Mouse (Mus musculus): ENCODE results near the gene Glp2r. TPM values are rescaled to one million over a fixed set of nuclear protein-coding genes. Genes with fewer than 3 reads are reported as not detected.

Glp2r gene
- polyA plus RNA-seq, 1 experiment from 2014 or later, result not detected

DNA sequence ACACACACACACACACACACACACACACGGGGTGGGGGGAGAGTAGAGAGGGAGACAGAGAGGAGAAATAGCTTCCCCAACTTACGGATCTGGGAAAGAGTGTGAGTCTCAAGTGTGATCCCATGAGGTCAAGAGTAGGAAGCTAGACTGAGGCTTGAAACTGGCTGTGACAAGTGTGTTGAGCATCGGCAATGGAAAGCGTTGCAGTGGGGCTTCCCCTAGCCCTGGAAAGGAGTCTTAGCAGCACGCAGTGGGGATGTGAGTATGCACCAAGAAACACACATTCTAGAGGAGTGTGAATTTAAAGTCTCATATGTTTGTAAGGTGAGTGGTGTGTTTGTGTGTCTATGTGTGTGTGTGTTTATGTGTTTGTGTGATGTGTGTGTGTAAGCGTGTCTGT, 130.7 kb downstream of the Glp2r start:
- DNase-seq (ENCODE audit: low spot score), result no peak
- no peaks in the 10 kb centered on the region for H3K4me1 ChIP-seq (replicated peaks; ENCODE audit: control insufficient read depth, insufficient read depth, low read length)
- no peaks in the 10 kb centered on the region for H3K27me3 ChIP-seq (ENCODE audit: control insufficient read depth, insufficient read depth, low read length)
- H3K4me3 ChIP-seq (ENCODE audit: low read depth, low read length), result no peak overlapping the region
- H3K9me3 ChIP-seq (ENCODE audit: control insufficient read depth, low read length), result no peaks in the 10 kb centered on the region
- no peaks in the 10 kb centered on the region for H3K36me3 ChIP-seq (ENCODE audit: control insufficient read depth, insufficient read depth, low read length)
- no peak overlapping the region for H3K4me2 ChIP-seq (ENCODE audit: low read depth, low read length, severe bottlenecking)
- 96% methylated on average over 6 of the region's 6 CpGs for WGBS
- no peak overlapping the region for H3K27ac ChIP-seq (ENCODE audit: low read depth, low read length)
- no peak overlapping the region for H3K9ac ChIP-seq (ENCODE audit: low read length)
- no peak for ATAC-seq (replicated peaks; ENCODE audit: low FRiP score)

DNA sequence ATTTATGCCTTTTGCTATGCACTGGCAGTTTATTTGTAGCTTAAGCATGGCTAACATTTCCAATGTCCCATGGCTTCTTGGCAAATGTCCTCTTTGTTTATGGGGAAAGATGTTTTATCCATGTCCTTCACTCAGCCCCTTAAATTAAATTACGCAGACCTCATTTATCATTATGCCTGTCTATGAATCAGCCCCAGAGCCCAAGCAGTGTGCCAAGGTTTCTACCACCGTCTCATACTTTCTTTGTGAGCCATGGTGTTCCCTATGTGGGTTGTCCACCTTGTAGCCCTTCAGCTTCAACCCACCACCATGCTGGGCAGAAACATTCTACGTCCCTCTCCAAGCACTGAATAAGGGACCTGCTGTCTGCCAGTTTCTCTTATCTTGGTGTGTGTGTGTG, 132.6 kb downstream of the Glp2r start:
- no peak overlapping the region for H3K9ac ChIP-seq (ENCODE audit: low read length)
- H3K9me3 ChIP-seq (ENCODE audit: control insufficient read depth, low read length), result no peaks in the 10 kb centered on the region
- H3K27me3 ChIP-seq (ENCODE audit: control insufficient read depth, insufficient read depth, low read length), result no peaks in the 10 kb centered on the region
- no peaks in the 10 kb centered on the region for H3K36me3 ChIP-seq (ENCODE audit: control insufficient read depth, insufficient read depth, low read length)
- H3K4me2 ChIP-seq (ENCODE audit: low read depth, low read length, severe bottlenecking), result no peak overlapping the region
- no peaks in the 10 kb centered on the region for H3K4me1 ChIP-seq (replicated peaks; ENCODE audit: control insufficient read depth, insufficient read depth, low read length)
- H3K4me3 ChIP-seq (ENCODE audit: low read depth, low read length), result no peak overlapping the region
- no peak overlapping the region for H3K27ac ChIP-seq (ENCODE audit: low read depth, low read length)
- no peak for ATAC-seq (replicated peaks; ENCODE audit: low FRiP score)
- no peak for DNase-seq (ENCODE audit: low spot score)
- 95% methylated on average over 3 of the region's 3 CpGs for WGBS

DNA sequence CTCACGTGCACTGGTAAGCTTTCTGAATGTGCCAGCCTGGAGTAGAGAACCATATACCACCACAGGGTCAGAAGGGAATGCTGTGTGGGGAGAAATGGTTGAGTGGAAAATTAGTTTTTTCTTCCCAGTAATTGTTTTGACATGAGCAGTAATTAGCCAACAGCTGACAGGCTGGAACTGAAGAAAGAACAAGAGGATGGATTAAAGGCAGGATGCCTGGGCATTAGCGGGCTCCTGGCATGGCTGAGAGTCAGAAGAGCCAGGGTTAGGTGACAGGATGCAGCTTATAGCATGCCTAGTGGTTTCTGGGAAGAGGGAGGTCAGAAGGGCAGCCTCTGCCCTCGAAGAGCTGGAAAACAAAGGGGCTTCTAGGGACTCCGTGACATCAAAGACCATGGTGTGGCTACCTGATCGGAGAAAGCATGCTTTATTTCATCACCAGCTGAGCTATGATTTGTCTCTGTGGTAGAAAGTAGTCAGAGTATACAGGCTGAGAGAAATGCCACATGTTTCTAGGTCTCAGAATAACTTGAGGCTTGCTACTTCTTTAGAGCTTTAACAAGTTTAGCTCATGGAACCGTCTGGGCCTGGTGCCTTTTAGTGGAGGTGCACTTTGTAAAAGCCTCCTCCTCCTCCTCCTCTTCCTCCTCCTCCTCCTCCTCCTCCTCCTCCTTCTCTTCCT, 133.9 kb downstream of the Glp2r start:
- Histone ChIP-seq H3K27ac (ENCODE audit: low read depth, low read length) (no peak overlapping the region), H3K9ac (ENCODE audit: low read length) (no peak overlapping the region), H3K36me3 (ENCODE audit: control insufficient read depth, insufficient read depth, low read length) (no peaks in the 10 kb centered on the region), H3K4me2 (ENCODE audit: low read depth, low read length, severe bottlenecking) (no peak overlapping the region), H3K4me3 (ENCODE audit: low read depth, low read length) (no peak overlapping the region), H3K4me1 (replicated peaks; ENCODE audit: control insufficient read depth, insufficient read depth, low read length) (no peaks in the 10 kb centered on the region), H3K27me3 (ENCODE audit: control insufficient read depth, insufficient read depth, low read length) (no peaks in the 10 kb centered on the region), H3K9me3 (ENCODE audit: control insufficient read depth, low read length) (no peaks in the 10 kb centered on the region)
- ATAC-seq (replicated peaks; ENCODE audit: low FRiP score) (no peak), DNase-seq (ENCODE audit: low spot score) (no peak)
- 57% methylated on average over 6 of the region's 6 CpGs for WGBS

DNA sequence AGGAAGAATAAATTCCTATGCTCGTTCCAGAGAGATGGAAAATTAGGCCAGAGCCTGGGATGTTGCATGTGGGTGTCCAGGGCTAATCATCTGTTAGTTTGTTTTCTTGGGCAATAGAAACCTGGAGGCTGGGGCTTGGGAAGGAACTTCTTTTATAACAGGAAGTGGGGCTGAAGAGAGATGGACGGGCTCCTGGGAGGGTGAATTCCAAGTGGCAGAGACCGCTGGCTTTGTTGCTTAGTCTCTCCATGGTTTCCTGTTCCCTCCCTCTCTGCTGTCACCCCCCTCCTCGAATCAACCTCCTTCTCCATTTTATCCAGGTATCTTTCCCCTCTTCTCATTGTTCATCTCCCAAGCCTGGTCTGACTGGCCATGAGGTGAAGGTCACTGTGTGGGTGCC, 134.8 kb downstream of the Glp2r start:
- no peaks in the 10 kb centered on the region for H3K27me3 ChIP-seq (ENCODE audit: control insufficient read depth, insufficient read depth, low read length)
- 73% methylated on average over 4 of the region's 4 CpGs for WGBS
- H3K36me3 ChIP-seq (ENCODE audit: control insufficient read depth, insufficient read depth, low read length), result no peaks in the 10 kb centered on the region
- ATAC-seq (replicated peaks; ENCODE audit: low FRiP score), result no peak
- H3K9ac ChIP-seq (ENCODE audit: low read length), result no peak overlapping the region
- no peaks in the 10 kb centered on the region for H3K4me1 ChIP-seq (replicated peaks; ENCODE audit: control insufficient read depth, insufficient read depth, low read length)
- H3K27ac ChIP-seq (ENCODE audit: low read depth, low read length), result no peak overlapping the region
- no peak for DNase-seq (ENCODE audit: low spot score)
- H3K4me3 ChIP-seq (ENCODE audit: low read depth, low read length), result no peak overlapping the region
- no peaks in the 10 kb centered on the region for H3K9me3 ChIP-seq (ENCODE audit: control insufficient read depth, low read length)
- H3K4me2 ChIP-seq (ENCODE audit: low read depth, low read length, severe bottlenecking), result no peak overlapping the region

DNA sequence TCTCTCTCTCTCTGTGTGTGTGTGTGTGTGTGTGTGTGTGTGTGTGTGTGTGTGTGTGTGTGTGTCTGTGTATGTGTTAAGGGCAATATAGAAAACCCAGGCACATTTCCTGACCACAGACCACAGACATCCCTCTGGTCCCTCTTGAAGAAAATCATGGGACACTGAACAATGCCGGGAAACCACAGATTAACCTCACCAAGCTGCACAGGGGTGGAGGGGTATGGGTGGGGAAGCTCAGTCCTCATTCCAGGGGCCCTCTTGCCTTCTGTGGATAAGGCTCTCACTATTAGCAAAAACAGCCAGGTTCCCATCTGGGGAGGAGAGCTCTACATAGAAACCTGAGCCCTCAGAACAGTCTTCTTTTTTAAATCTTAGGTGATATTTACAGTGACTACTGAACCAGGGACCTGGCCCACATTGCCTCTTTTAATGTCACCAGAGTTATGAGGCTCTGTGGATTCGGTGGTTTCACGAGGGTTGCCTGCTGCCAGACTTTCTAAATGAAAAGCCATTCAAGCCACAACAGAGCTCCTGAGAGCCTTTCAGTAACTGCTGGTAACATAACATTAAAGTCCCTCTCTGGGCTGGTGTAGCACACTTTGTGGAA, 137.2 kb downstream of the Glp2r start:
- no peaks in the 10 kb centered on the region for H3K4me1 ChIP-seq (replicated peaks; ENCODE audit: control insufficient read depth, insufficient read depth, low read length)
- H3K9me3 ChIP-seq (ENCODE audit: control insufficient read depth, low read length), result no peaks in the 10 kb centered on the region
- no peak for DNase-seq (ENCODE audit: low spot score)
- no peak overlapping the region for H3K27ac ChIP-seq (ENCODE audit: low read depth, low read length)
- H3K4me2 ChIP-seq (ENCODE audit: low read depth, low read length, severe bottlenecking), result no peak overlapping the region
- H3K36me3 ChIP-seq (ENCODE audit: control insufficient read depth, insufficient read depth, low read length), result no peaks in the 10 kb centered on the region
- 84% methylated on average over 3 of the region's 3 CpGs for WGBS
- H3K4me3 ChIP-seq (ENCODE audit: low read depth, low read length), result no peak overlapping the region
- no peak overlapping the region for H3K9ac ChIP-seq (ENCODE audit: low read length)
- no peak for ATAC-seq (replicated peaks; ENCODE audit: low FRiP score)
- H3K27me3 ChIP-seq (ENCODE audit: control insufficient read depth, insufficient read depth, low read length), result no peaks in the 10 kb centered on the region

DNA sequence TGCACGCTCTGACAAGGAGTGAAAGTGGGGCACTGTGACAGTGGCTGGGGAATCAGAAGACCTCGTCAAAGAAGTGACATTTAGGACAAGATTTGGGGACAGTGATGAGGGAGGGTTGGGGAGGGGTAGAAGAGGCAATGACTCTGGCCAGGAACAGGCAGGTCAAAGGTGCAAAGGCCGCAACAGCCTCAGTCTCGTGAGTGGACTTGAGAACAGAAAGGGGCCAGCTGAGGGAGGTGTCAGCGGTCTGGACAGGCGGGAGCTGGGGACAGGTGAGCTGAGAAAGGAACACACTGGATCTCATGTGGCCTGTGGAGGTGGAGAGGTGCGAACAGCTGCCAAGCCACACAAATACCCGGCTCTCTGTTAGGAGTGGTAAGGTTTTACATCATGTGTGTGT, 138.0 kb downstream of the Glp2r start:
- H3K27me3 ChIP-seq (ENCODE audit: control insufficient read depth, insufficient read depth, low read length), result no peaks in the 10 kb centered on the region
- ATAC-seq (replicated peaks; ENCODE audit: low FRiP score), result no peak
- H3K4me1 ChIP-seq (replicated peaks; ENCODE audit: control insufficient read depth, insufficient read depth, low read length), result no peaks in the 10 kb centered on the region
- H3K27ac ChIP-seq (ENCODE audit: low read depth, low read length), result no peak overlapping the region
- no peak for DNase-seq (ENCODE audit: low spot score)
- H3K4me3 ChIP-seq (ENCODE audit: low read depth, low read length), result no peak overlapping the region
- no peak overlapping the region for H3K4me2 ChIP-seq (ENCODE audit: low read depth, low read length, severe bottlenecking)
- no peaks in the 10 kb centered on the region for H3K9me3 ChIP-seq (ENCODE audit: control insufficient read depth, low read length)
- H3K36me3 ChIP-seq (ENCODE audit: control insufficient read depth, insufficient read depth, low read length), result no peaks in the 10 kb centered on the region
- no peak overlapping the region for H3K9ac ChIP-seq (ENCODE audit: low read length)
- 85% methylated on average over 8 of the region's 8 CpGs for WGBS

DNA sequence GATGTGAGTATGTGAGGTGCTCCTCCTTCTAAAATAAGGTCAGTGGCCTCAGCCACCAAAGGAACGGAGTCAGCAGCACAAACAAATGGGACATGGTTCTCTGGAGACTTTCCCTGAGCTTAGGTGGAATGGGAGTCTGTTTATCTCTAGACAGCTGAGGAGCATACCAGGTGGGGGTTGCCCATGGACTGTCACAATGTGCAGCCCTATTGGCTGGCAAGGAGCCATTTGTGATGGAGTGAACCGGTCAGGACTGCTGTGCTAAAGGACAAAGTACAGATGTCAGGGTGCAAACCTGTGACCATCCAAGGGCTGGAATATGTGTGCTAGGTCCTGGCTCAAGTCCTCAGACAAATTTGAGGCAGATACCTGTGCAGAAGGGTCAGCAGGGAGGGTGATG, 142.4 kb downstream of the Glp2r start:
- WGBS, result 87% methylated on average over 2 of the region's 2 CpGs

DNA sequence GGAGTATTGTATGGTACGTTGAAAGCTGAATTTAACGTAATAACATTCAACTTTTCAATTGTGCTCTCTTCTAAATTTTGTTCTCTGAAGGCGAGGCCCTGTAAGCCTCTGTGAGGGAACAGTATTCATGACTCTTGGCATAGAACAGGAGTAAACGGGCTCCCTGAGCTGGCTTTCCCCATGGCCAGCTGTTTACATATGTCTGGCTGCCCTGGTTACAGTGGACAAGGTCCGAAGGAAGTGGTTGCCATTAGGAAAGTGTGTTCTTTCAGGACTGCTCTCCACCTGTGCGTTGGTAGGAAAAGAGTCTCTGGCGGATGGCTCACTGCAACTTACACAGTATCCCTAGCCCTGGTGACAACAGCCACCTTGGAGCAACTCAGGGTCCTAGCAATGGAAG, 143.8 kb downstream of the Glp2r start:
- Histone ChIP-seq H3K27me3 (ENCODE audit: control insufficient read depth, insufficient read depth, low read length) (no peaks in the 10 kb centered on the region), H3K9me3 (ENCODE audit: control insufficient read depth, low read length) (no peaks in the 10 kb centered on the region), H3K9ac (ENCODE audit: low read length) (no peak overlapping the region), H3K4me3 (ENCODE audit: low read depth, low read length) (no peak overlapping the region), H3K4me1 (replicated peaks; ENCODE audit: control insufficient read depth, insufficient read depth, low read length) (no peaks in the 10 kb centered on the region), H3K36me3 (ENCODE audit: control insufficient read depth, insufficient read depth, low read length) (no peaks in the 10 kb centered on the region), H3K27ac (ENCODE audit: low read depth, low read length) (no peak overlapping the region), H3K4me2 (ENCODE audit: low read depth, low read length, severe bottlenecking) (no peak overlapping the region)
- DNase-seq (ENCODE audit: low spot score) (no peak), ATAC-seq (replicated peaks; ENCODE audit: low FRiP score) (no peak)
- 88% methylated on average over 7 of the region's 7 CpGs for WGBS

More for the DNA sequence above, 142.4 kb downstream of the Glp2r start:
- DNase-seq (ENCODE audit: low spot score) (no peak), ATAC-seq (replicated peaks; ENCODE audit: low FRiP score) (no peak)
- H3K4me1 ChIP-seq (replicated peaks; ENCODE audit: control insufficient read depth, insufficient read depth, low read length), result no peaks in the 10 kb centered on the region
- H3K27me3 ChIP-seq (ENCODE audit: control insufficient read depth, insufficient read depth, low read length), result no peaks in the 10 kb centered on the region
- no peak overlapping the region for H3K27ac ChIP-seq (ENCODE audit: low read depth, low read length)
- H3K4me3 ChIP-seq (ENCODE audit: low read depth, low read length), result no peak overlapping the region
- H3K36me3 ChIP-seq (ENCODE audit: control insufficient read depth, insufficient read depth, low read length), result no peaks in the 10 kb centered on the region
- H3K9me3 ChIP-seq (ENCODE audit: control insufficient read depth, low read length), result no peaks in the 10 kb centered on the region
- H3K9ac ChIP-seq (ENCODE audit: low read length), result no peak overlapping the region
- H3K4me2 ChIP-seq (ENCODE audit: low read depth, low read length, severe bottlenecking), result no peak overlapping the region

DNA sequence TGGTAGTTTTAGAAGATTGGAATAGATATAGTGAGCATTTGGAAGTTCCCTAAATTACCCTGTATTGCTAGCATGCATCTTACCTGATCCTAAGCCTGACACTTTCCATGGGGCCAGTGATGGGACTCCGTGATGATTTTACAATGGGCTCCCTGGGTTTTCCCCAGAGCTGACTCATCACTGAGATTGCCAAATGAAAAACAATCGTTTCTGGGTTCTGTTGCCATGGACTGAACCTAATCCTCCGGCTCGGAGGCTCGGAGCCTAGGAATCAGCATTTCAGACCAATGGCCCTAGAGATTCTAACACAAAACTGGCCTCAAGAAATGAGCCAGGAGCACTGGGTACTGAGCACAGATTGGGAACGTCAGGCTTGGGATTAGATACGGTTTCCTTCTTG, 148.6 kb downstream of the Glp2r start:
- 87% methylated on average over 7 of the region's 7 CpGs for WGBS
- H3K27me3 ChIP-seq (ENCODE audit: control insufficient read depth, insufficient read depth, low read length), result no peaks in the 10 kb centered on the region
- H3K4me2 ChIP-seq (ENCODE audit: low read depth, low read length, severe bottlenecking), result no peak overlapping the region
- no peaks in the 10 kb centered on the region for H3K4me1 ChIP-seq (replicated peaks; ENCODE audit: control insufficient read depth, insufficient read depth, low read length)
- ATAC-seq (replicated peaks; ENCODE audit: low FRiP score) (no peak), DNase-seq (ENCODE audit: low spot score) (no peak)
- no peaks in the 10 kb centered on the region for H3K9me3 ChIP-seq (ENCODE audit: control insufficient read depth, low read length)
- no peak overlapping the region for H3K9ac ChIP-seq (ENCODE audit: low read length)
- H3K27ac ChIP-seq (ENCODE audit: low read depth, low read length), result no peak overlapping the region
- no peak overlapping the region for H3K4me3 ChIP-seq (ENCODE audit: low read depth, low read length)
- no peaks in the 10 kb centered on the region for H3K36me3 ChIP-seq (ENCODE audit: control insufficient read depth, insufficient read depth, low read length)
